Mouse (Mus musculus) myocyte (in vitro differentiated cells): ENCODE data around the gene Fars2. TPM values are rescaled to one million over a fixed set of nuclear protein-coding genes. Genes with fewer than 3 reads are reported as not detected.
A peak's percentile ranks its signal among the peaks of the same experiment; 100 is the strongest.

Experiments
- H3K27me3 ChIP-seq: one replicate; pipeline ENCODE4 v1.6.1; 2011; ENCODE audit not compliant: control insufficient read depth, insufficient read depth, insufficient read length
- H3K36me3 ChIP-seq: one replicate; pipeline ENCODE4 v1.6.1; 2011; ENCODE audit not compliant: control insufficient read depth, insufficient read depth
- H3K4me2 ChIP-seq: one replicate; pipeline ENCODE4 v1.6.1; 2011; ENCODE audit warnings: low read depth, control low read depth
- H3K4me3 ChIP-seq: one replicate; pipeline ENCODE4 v1.5.1; 2011; ENCODE audit warnings: mild to moderate bottlenecking, control low read depth, moderate library complexity
- H3K79me2 ChIP-seq: one replicate; pipeline ENCODE4 v1.6.1; 2011; ENCODE audit not compliant: control insufficient read depth, insufficient read depth
- H3ac ChIP-seq: one replicate; pipeline ENCODE4 v1.6.1; 2011; ENCODE audit not compliant: control insufficient read depth, insufficient read length
- CEBPB ChIP-seq: IDR thresholded peaks from 2 replicates; pipeline ENCODE4 v1.6.1; 2011; ENCODE audit warnings: mild to moderate bottlenecking, moderate library complexity; ENCODE audit not compliant: poor library complexity, insufficient read depth, severe bottlenecking
- E2F4 ChIP-seq: IDR thresholded peaks from one replicate; pipeline ENCODE4 v1.6.1; 2011; ENCODE audit warnings: mild to moderate bottlenecking, control low read depth, moderate library complexity; ENCODE audit not compliant: insufficient read depth
- MAX ChIP-seq: IDR thresholded peaks from one replicate; pipeline ENCODE4 v1.6.1; 2011; ENCODE audit warnings: low read depth, mild to moderate bottlenecking, control low read depth
- MYOD1 ChIP-seq, 3 experiments: IDR thresholded peaks; one replicate each; pipeline ENCODE4 v1.6.1; 2011; ENCODE audit warnings: control low read depth in 2 of 3, low read depth in 2 of 3, mild to moderate bottlenecking in 2 of 3, moderate library complexity in 1 of 3; ENCODE audit not compliant: insufficient read length in 2 of 3, control insufficient read depth in 1 of 3
- MYOG ChIP-seq, 3 experiments: IDR thresholded peaks; one replicate each; pipeline ENCODE4 v1.6.1; 2011; ENCODE audit warnings: control low read depth in 2 of 3, low read depth in 2 of 3, mild to moderate bottlenecking in 2 of 3; ENCODE audit not compliant: insufficient read length in 2 of 3, control insufficient read depth in 1 of 3, insufficient read depth in 1 of 3
- POLR2A ChIP-seq: IDR thresholded peaks from one replicate; pipeline ENCODE4 v1.6.1; 2011; ENCODE audit warnings: low read depth, mild to moderate bottlenecking, control low read depth, moderate library complexity; ENCODE audit not compliant: insufficient read length
- POLR2AphosphoS2 ChIP-seq: IDR thresholded peaks from one replicate; pipeline ENCODE4 v1.6.1; 2011; ENCODE audit warnings: low read depth, control low read depth; ENCODE audit not compliant: insufficient read length
- REST ChIP-seq: IDR thresholded peaks from one replicate; pipeline ENCODE4 v1.6.1; 2011; ENCODE audit warnings: mild to moderate bottlenecking, control low read depth, moderate library complexity; ENCODE audit not compliant: insufficient read depth, insufficient read length
- SRF ChIP-seq: IDR thresholded peaks from one replicate; pipeline ENCODE4 v1.6.1; 2011; ENCODE audit warnings: low read depth; ENCODE audit not compliant: control insufficient read depth, insufficient read length
- TCF12 ChIP-seq: IDR thresholded peaks from one replicate; pipeline ENCODE4 v1.6.1; 2011; ENCODE audit warnings: mild to moderate bottlenecking, control low read depth; ENCODE audit not compliant: poor library complexity, insufficient read depth, severe bottlenecking
- TCF3 ChIP-seq: IDR thresholded peaks from one replicate; pipeline ENCODE4 v1.6.1; 2011; ENCODE audit warnings: low read depth, control low read depth; ENCODE audit not compliant: insufficient read length
- USF1 ChIP-seq: IDR thresholded peaks from one replicate; pipeline ENCODE4 v1.6.1; 2011; ENCODE audit warnings: low read depth, mild to moderate bottlenecking, control low read depth, moderate library complexity
- polyA plus RNA-seq: library from polyadenylated mRNA; unstranded; fragments of >200 nt; fragmentation: generic; extraction: Trizol; gene quantifications from one replicate; pipeline ENCODE4 v1.2.1, GENCODE M21; 2012; ENCODE audit warnings: missing spikeins

Fars2 gene
- polyA plus RNA-seq, 1 experiment = 53.6 TPM

GRCm38 (mm10) chr13:36202496-36202895, 85.3 kb downstream of the Fars2 start:
- Histone ChIP-seq H3K36me3 (no peaks in the 10 kb centered on the region), H3K79me2 (no peaks in the 10 kb centered on the region), H3K27me3 (no peaks in the 10 kb centered on the region), H3K4me2 (no peak overlapping the region), H3K4me3 (no peak overlapping the region), H3ac (no peak overlapping the region)
- TF ChIP-seq CEBPB = no peak
- TF ChIP-seq MYOG (IDR thresholded peaks at IDR 0.05; ENCODE audit: control insufficient read depth in 1 of 3, insufficient read depth in 1 of 3, insufficient read length in 2 of 3, low read depth in 2 of 3) = no peak
- TF ChIP-seq SRF = no peak
- TF ChIP-seq E2F4 = no peak
- no peak for TF ChIP-seq REST
- TF ChIP-seq POLR2A = no peak
- no peak for TF ChIP-seq TCF3
- no peak for TF ChIP-seq USF1
- no peak for TF ChIP-seq TCF12
- TF ChIP-seq MYOD1 (IDR thresholded peaks at IDR 0.05; ENCODE audit: control insufficient read depth in 1 of 3, insufficient read length in 2 of 3, low read depth in 2 of 3) = no peak

GRCm38 (mm10) chr13:36203014-36203413, 85.8 kb downstream of the Fars2 start:
- no peak overlapping the region for H3K4me3 ChIP-seq
- TF ChIP-seq TCF3 (no peak), CEBPB (no peak), MAX (no peak), REST (no peak), POLR2AphosphoS2 (no peak), SRF (no peak)
- no peaks in the 10 kb centered on the region for H3K27me3 ChIP-seq
- no peaks in the 10 kb centered on the region for H3K36me3 ChIP-seq
- no peak overlapping the region for H3ac ChIP-seq
- H3K79me2 ChIP-seq = no peaks in the 10 kb centered on the region
- no peak overlapping the region for H3K4me2 ChIP-seq

GRCm38 (mm10) chr13:36204320-36204719, 87.1 kb downstream of the Fars2 start:
- no peaks in the 10 kb centered on the region for H3K79me2 ChIP-seq
- no peak for TF ChIP-seq TCF12
- H3K36me3 ChIP-seq = no peaks in the 10 kb centered on the region
- no peak overlapping the region for H3K4me3 ChIP-seq
- no peak overlapping the region for H3K4me2 ChIP-seq
- no peaks in the 10 kb centered on the region for H3K27me3 ChIP-seq
- no peak overlapping the region for H3ac ChIP-seq

GRCm38 (mm10) chr13:36210965-36211364, 93.8 kb downstream of the Fars2 start:
- Histone ChIP-seq H3K27me3 (no peaks in the 10 kb centered on the region), H3K36me3 (no peaks in the 10 kb centered on the region), H3K4me2 (no peak overlapping the region), H3ac (no peak overlapping the region), H3K79me2 (no peaks in the 10 kb centered on the region), H3K4me3 (no peak overlapping the region)
- TF ChIP-seq MYOD1 (IDR thresholded peaks at IDR 0.05; ENCODE audit: control insufficient read depth in 1 of 3, insufficient read length in 2 of 3, low read depth in 2 of 3) = peak; percentile 35 to 58 (median 44)
- no peak for TF ChIP-seq TCF3
- peak; percentile 3 for TF ChIP-seq TCF12
- TF ChIP-seq CEBPB = peak; percentile 70; the same call in 1 of the 2 replicates
- no peak for TF ChIP-seq SRF
- TF ChIP-seq MYOG (IDR thresholded peaks at IDR 0.05; ENCODE audit: control insufficient read depth in 1 of 3, insufficient read depth in 1 of 3, insufficient read length in 2 of 3, low read depth in 2 of 3) = peak in 1 of 3 experiments; percentile 22

- no peaks in the 10 kb centered on the region for H3K79me2 ChIP-seq
- TF ChIP-seq TCF12 = no peak
- no peaks in the 10 kb centered on the region for H3K36me3 ChIP-seq
- no peak overlapping the region for H3K4me2 ChIP-seq
- H3K4me3 ChIP-seq = no peak overlapping the region
- H3ac ChIP-seq = no peak overlapping the region
- H3K27me3 ChIP-seq = no peaks in the 10 kb centered on the region
Observed at GRCm38 (mm10) chr13:36214056-36214455, 96.8 kb downstream of the Fars2 start.

- Histone ChIP-seq H3K36me3 (no peaks in the 10 kb centered on the region), H3ac (no peak overlapping the region), H3K4me2 (no peak overlapping the region)
Observed at GRCm38 (mm10) chr13:36216005-36216404, 98.8 kb downstream of the Fars2 start.

More at GRCm38 (mm10) chr13:36216005-36216404, 98.8 kb downstream of the Fars2 start:
- Histone ChIP-seq H3K4me3 (no peak overlapping the region), H3K79me2 (no peaks in the 10 kb centered on the region), H3K27me3 (no peaks in the 10 kb centered on the region)
- TF ChIP-seq POLR2A = no peak
- TF ChIP-seq E2F4 = no peak
- TF ChIP-seq USF1 = no peak
- no peak for TF ChIP-seq MYOG (IDR thresholded peaks at IDR 0.05; ENCODE audit: control insufficient read depth in 1 of 3, insufficient read depth in 1 of 3, insufficient read length in 2 of 3, low read depth in 2 of 3)
- no peak for TF ChIP-seq CEBPB
- TF ChIP-seq TCF12 = no peak
- no peak for TF ChIP-seq POLR2AphosphoS2
- no peak for TF ChIP-seq TCF3
- TF ChIP-seq SRF = no peak
- TF ChIP-seq MYOD1 (IDR thresholded peaks at IDR 0.05; ENCODE audit: control insufficient read depth in 1 of 3, insufficient read length in 2 of 3, low read depth in 2 of 3) = no peak
- no peak for TF ChIP-seq MAX
- TF ChIP-seq REST = no peak
